Mouse (Mus musculus) hindbrain, embryonic 15.5 days (tissue): Measurements from ENCODE around the gene Rph3al. TPM values are rescaled to one million over a fixed set of nuclear protein-coding genes. Genes with fewer than 3 reads are reported as not detected.

ENCODE experiments used
- ATAC-seq: fragments of 200-750 bp; cut with Nextera tagmentation; 2 replicates; pipeline ENCODE4 v1.8.0; 2017; ENCODE audit warnings: low read depth, moderate number of reproducible peaks, moderate TSS enrichment; ENCODE audit not compliant: low FRiP score
- H3K27ac ChIP-seq: fragments of 300-500 bp; sonication (generic); replicated peaks from 2 replicates; pipeline ENCODE4 v1.5.1; 2015; ENCODE audit warnings: mild to moderate bottlenecking, inconsistent platforms
- H3K27me3 ChIP-seq: fragments of 300-500 bp; sonication (generic); 2 replicates; pipeline ENCODE4 v1.6.1; 2015; ENCODE audit warnings: control low read depth, inconsistent platforms
- H3K36me3 ChIP-seq: fragments of 300-500 bp; sonication (generic); 2 replicates; pipeline ENCODE4 v1.6.1; 2015; ENCODE audit warnings: control low read depth, inconsistent platforms
- H3K4me1 ChIP-seq: fragments of 300-500 bp; sonication (generic); replicated peaks from 2 replicates; pipeline ENCODE4 v1.6.1; 2015; ENCODE audit warnings: control low read depth, inconsistent platforms
- H3K4me2 ChIP-seq: fragments of 300-500 bp; sonication (generic); 2 replicates; pipeline ENCODE4 v1.6.1; 2015; ENCODE audit warnings: moderate library complexity, mild to moderate bottlenecking, inconsistent platforms
- H3K4me3 ChIP-seq: fragments of 300-500 bp; sonication (generic); 2 replicates; pipeline ENCODE4 v1.5.1; 2015; ENCODE audit warnings: mild to moderate bottlenecking, inconsistent platforms
- H3K9ac ChIP-seq: fragments of 300-500 bp; sonication (generic); 2 replicates; pipeline ENCODE4 v1.6.1; 2015; ENCODE audit warnings: inconsistent platforms
- H3K9me3 ChIP-seq: fragments of 300-500 bp; sonication (generic); 2 replicates; pipeline ENCODE4 v1.6.1; 2016; ENCODE audit warnings: control low read depth, inconsistent platforms
- WGBS: fragments of 180-500 bp; shearing (Covaris S2); methylation state at CpG from one replicate; pipeline ENCODE4 v1.1.7; 2015; 5-methylcytosine and 5-hydroxymethylcytosine counted together
- polyA plus RNA-seq: library from polyadenylated mRNA; unstranded; fragments of >200 nt; fragmentation: Nextera tagmentation; extraction: Ambion mirVana; gene quantifications from 2 replicates; pipeline ENCODE4 v1.2.1, GENCODE M21; 2015

The Rph3al gene
- polyA plus RNA-seq, 1 experiment from 2014 or later: 3.1 TPM

DNA sequence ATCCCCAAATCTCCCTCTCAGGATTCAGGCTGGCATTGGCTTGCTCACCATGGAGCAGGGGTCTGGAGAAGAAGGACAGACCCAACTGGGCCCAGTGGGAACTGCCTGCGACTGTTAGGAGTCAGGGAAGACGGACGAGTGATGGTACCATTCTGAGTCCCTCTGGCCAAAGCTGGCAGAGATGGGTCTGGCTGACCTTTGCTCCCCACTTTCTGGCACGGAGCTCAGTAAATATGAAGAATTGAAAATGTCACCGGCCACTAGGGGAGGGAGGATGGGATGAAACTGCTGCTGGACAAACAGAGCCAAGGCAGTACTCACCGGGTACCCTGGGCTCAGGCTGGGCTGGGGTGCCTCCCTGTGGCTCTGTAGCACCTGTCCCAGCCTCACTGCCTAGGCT lies 105.1 kb downstream of the Rph3al start:
- H3K27me3 ChIP-seq: no peaks in the 10 kb centered on the region
- H3K4me1 ChIP-seq: no peaks in the 10 kb centered on the region
- no peak overlapping the region for H3K9ac ChIP-seq
- H3K4me3 ChIP-seq: no peak overlapping the region
- WGBS: 83% methylated on average over 6 of the region's 6 CpGs
- no peak overlapping the region for H3K27ac ChIP-seq
- ATAC-seq: no peak
- H3K4me2 ChIP-seq: no peak overlapping the region
- no peaks in the 10 kb centered on the region for H3K36me3 ChIP-seq
- H3K9me3 ChIP-seq: no peaks in the 10 kb centered on the region

GRCm38 (mm10) chr11:75830386-75830785 lies 107.8 kb downstream of the Rph3al start:
- Histone ChIP-seq H3K27me3 (no peaks in the 10 kb centered on the region), H3K4me2 (no peak overlapping the region), H3K4me1 (no peaks in the 10 kb centered on the region), H3K36me3 (no peaks in the 10 kb centered on the region), H3K9ac (no peak overlapping the region), H3K27ac (no peak overlapping the region), H3K4me3 (no peak overlapping the region), H3K9me3 (no peaks in the 10 kb centered on the region)
- WGBS: 91% methylated on average over 3 of the region's 3 CpGs
- ATAC-seq: no peak

DNA sequence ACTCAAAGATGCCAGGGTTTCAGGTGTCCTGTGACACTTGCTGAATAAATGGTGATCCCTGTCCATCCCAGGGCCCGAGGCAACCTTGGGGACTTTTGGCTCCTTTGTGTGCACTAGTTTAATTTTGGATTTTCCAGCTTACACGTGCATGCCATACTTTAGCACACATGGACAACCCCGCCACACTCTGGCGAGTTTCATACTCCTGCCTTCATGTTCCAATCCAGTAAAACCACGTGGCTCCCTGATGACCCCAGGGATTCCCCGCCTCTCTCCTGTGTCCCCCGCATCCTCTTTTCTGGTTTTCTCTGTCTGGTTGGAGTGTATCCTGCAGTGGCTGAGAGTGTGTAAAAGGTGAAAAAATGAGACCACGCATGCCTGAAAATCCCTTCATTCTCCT lies 110.8 kb downstream of the Rph3al start:
- Histone ChIP-seq H3K4me1 (no peaks in the 10 kb centered on the region), H3K9me3 (no peaks in the 10 kb centered on the region), H3K4me3 (no peak overlapping the region), H3K27me3 (no peaks in the 10 kb centered on the region), H3K27ac (no peak overlapping the region), H3K36me3 (no peaks in the 10 kb centered on the region), H3K4me2 (no peak overlapping the region), H3K9ac (no peak overlapping the region)
- WGBS: 87% methylated on average over 8 of the region's 8 CpGs
- ATAC-seq: no peak

DNA sequence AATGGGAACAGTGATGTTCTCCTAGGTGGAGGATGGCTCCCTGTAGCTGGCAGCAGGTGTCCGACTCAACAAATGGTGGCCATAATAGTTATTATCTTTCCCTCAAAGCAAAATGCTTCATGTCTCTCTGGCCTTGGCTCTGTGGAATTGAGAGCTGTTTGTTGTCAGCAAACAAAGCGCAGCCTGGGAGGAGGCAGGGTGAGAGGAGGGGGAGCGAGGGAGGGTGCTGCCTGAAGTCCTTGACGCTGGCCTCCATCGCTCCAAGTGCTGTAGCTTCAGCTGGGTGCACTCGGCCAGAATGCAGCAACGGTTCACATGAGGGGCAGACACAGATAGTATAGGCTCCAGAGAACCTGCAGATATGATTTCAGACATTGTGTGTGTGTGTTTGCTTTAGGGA lies 114.7 kb downstream of the Rph3al start:
- Histone ChIP-seq H3K4me2 (no peak overlapping the region), H3K27me3 (no peaks in the 10 kb centered on the region), H3K4me3 (no peak overlapping the region), H3K9me3 (no peaks in the 10 kb centered on the region), H3K27ac (no peak overlapping the region), H3K9ac (no peak overlapping the region), H3K36me3 (no peaks in the 10 kb centered on the region), H3K4me1 (no peaks in the 10 kb centered on the region)
- no peak for ATAC-seq
- WGBS: 57% methylated on average over 7 of the region's 7 CpGs

DNA sequence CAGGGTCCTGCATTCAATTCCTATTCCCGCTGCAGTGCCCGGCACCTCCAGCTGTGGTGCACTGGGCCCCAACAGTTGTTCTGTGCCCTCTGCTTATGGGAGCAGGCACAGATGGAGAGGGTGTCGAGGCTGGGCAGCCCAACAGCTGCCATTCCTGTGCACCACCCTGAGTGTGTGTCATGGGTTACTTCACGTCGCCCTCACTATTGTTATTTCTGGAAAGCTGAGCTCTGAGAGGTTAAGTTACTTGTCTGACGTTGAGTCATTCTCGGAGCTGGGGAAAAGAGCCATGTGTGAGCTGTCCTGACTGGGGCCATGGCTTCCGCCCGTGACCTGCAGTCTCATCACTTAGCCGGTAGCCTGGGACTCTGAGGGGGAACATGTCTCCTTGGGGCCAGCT lies 125.1 kb downstream of the Rph3al start:
- no peak overlapping the region for H3K4me3 ChIP-seq
- H3K9me3 ChIP-seq: no peaks in the 10 kb centered on the region
- no peak overlapping the region for H3K9ac ChIP-seq
- 0 out of 2 replicates have a peak, but pooled peaks cover 10% of the 10 kb centered on the region for H3K4me1 ChIP-seq
- WGBS: 66% methylated on average over 10 of the region's 10 CpGs
- H3K36me3 ChIP-seq: no peaks in the 10 kb centered on the region
- ATAC-seq: no peak
- no peak overlapping the region for H3K27ac ChIP-seq
- H3K27me3 ChIP-seq: no peaks in the 10 kb centered on the region
- H3K4me2 ChIP-seq: no peak overlapping the region

- Histone ChIP-seq H3K9ac (no peak overlapping the region), H3K4me1 (0 out of 2 replicates have a peak, but pooled peaks cover 6% of the 10 kb centered on the region), H3K4me2 (no peak overlapping the region), H3K27ac (peak overlapping the region; percentile 22; the same call in 1 of the 2 replicates), H3K27me3 (no peaks in the 10 kb centered on the region), H3K36me3 (no peaks in the 10 kb centered on the region), H3K4me3 (no peak overlapping the region), H3K9me3 (no peaks in the 10 kb centered on the region)
- ATAC-seq: no peak
- WGBS: 40% methylated on average over 3 of the region's 3 CpGs
Measured at GRCm38 (mm10) chr11:75811900-75812299, 126.3 kb downstream of the Rph3al start.

- WGBS: 93% methylated on average over 3 of the region's 3 CpGs
Measured at GRCm38 (mm10) chr11:75810526-75810925, 127.7 kb downstream of the Rph3al start.

GRCm38 (mm10) chr11:75807486-75807885 lies 130.7 kb downstream of the Rph3al start:
- Histone ChIP-seq H3K27me3 (no peaks in the 10 kb centered on the region; the same call in 1 of the 2 replicates), H3K36me3 (no peaks in the 10 kb centered on the region), H3K9me3 (no peaks in the 10 kb centered on the region), H3K4me1 (0 out of 2 replicates have a peak, but pooled peaks cover 5% of the 10 kb centered on the region), H3K9ac (no peak overlapping the region), H3K27ac (no peak overlapping the region), H3K4me3 (no peak overlapping the region), H3K4me2 (no peak overlapping the region)
- ATAC-seq: no peak
- WGBS: 32% methylated on average over 5 of the region's 5 CpGs

More at GRCm38 (mm10) chr11:75810526-75810925, 127.7 kb downstream of the Rph3al start:
- no peak overlapping the region for H3K4me2 ChIP-seq
- H3K9ac ChIP-seq: no peak overlapping the region
- ATAC-seq: no peak
- H3K4me1 ChIP-seq: 0 out of 2 replicates have a peak, but pooled peaks cover 5% of the 10 kb centered on the region
- H3K36me3 ChIP-seq: no peaks in the 10 kb centered on the region
- no peaks in the 10 kb centered on the region for H3K9me3 ChIP-seq
- H3K4me3 ChIP-seq: no peak overlapping the region
- H3K27ac ChIP-seq: no peak overlapping the region
- no peaks in the 10 kb centered on the region; the same call in 1 of the 2 replicates for H3K27me3 ChIP-seq

- no peaks in the 10 kb centered on the region for H3K36me3 ChIP-seq
- no peak overlapping the region for H3K9ac ChIP-seq
- H3K9me3 ChIP-seq: no peaks in the 10 kb centered on the region
- no peak overlapping the region for H3K27ac ChIP-seq
- H3K4me2 ChIP-seq: no peak overlapping the region
- no peak for ATAC-seq
- peaks cover 14% of the 10 kb centered on the region for H3K27me3 ChIP-seq
- 80% methylated on average over 7 of the region's 7 CpGs for WGBS
- 0 out of 2 replicates have a peak, but pooled peaks cover 8% of the 10 kb centered on the region for H3K4me1 ChIP-seq
- H3K4me3 ChIP-seq: no peak overlapping the region
Measured at GRCm38 (mm10) chr11:75801771-75802550, 136.3 kb downstream of the Rph3al start.

DNA sequence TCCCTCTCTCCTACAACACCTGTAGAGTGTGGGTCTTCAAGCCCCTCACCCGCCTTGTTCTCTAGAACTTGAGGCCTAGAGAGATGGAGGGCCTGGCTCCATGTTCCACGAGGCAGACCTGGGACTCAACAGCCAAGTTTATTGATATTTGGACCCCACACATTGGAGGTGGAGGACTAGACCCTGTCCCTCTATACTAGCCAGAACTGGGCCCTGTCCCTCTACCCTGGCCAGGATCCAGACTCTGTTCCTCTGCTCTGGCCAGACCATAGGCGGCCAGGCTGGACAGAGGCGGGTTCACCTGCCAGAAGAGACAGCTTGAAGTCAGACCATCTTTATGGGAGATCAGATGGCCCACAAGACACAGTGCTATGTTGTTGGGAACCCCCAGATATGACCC lies 136.9 kb downstream of the Rph3al start:
- no peak for ATAC-seq
- 83% methylated on average over 4 of the region's 4 CpGs for WGBS

DNA sequence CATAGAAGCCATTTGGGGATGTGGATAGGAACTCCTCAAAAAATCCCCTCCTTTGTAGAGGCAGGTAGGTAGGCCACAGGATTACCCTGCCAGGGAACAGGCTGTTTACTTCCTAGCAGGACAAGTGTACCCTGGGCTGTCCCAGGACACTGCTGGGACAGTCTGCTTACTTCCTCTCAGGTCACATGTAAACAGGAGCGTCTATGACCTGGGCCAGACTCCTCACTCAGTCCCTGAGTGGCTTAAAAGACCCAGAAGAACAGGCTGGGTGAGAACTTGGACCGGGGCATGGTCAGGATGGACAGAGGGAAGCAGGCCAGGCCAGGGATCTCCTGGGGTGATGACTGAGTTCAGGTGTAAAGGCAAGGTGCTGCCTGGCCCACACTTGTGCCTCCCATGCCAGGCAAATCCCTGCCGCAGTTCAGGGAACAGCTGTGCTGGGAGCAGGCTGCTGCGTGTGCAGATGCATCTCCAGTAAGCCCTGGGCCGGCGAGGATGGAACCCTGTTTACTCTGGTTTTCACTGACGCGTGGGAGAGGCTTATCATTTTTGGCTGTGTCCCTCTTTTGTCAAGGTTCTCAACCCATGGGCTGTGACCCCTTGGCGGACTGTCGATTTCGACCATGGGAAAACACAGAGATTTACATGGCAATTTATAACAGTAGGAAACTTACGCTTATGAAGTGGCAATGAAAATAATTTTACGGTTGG lies 141.5 kb downstream of the Rph3al start:
- H3K4me3 ChIP-seq: peak overlapping the region; percentile 53
- peaks cover 39% of the 10 kb centered on the region for H3K4me1 ChIP-seq
- peaks cover 47% of the 10 kb centered on the region for H3K27me3 ChIP-seq
- no peaks in the 10 kb centered on the region for H3K36me3 ChIP-seq
- WGBS: 66% methylated on average over 13 of the region's 13 CpGs
- no peaks in the 10 kb centered on the region for H3K9me3 ChIP-seq
- peak overlapping the region; percentile 67 for H3K4me2 ChIP-seq
- H3K9ac ChIP-seq: peak overlapping the region; percentile 31
- no peak overlapping the region for H3K27ac ChIP-seq
- ATAC-seq: peak; percentile 16; the same call in 1 of the 2 replicates

More for the DNA sequence above, 136.9 kb downstream of the Rph3al start:
- H3K9ac ChIP-seq: no peak overlapping the region
- peaks cover 20% of the 10 kb centered on the region for H3K27me3 ChIP-seq
- no peaks in the 10 kb centered on the region for H3K36me3 ChIP-seq
- no peaks in the 10 kb centered on the region for H3K9me3 ChIP-seq
- peaks cover 12% of the 10 kb centered on the region; the same call in 1 of the 2 replicates for H3K4me1 ChIP-seq
- H3K4me3 ChIP-seq: no peak overlapping the region
- no peak overlapping the region for H3K4me2 ChIP-seq
- no peak overlapping the region for H3K27ac ChIP-seq

- Histone ChIP-seq H3K4me1 (peaks cover 36% of the 10 kb centered on the region), H3K4me3 (peak within 1 kb of the TSS; percentile 53), H3K9me3 (no peaks in the 10 kb centered on the region), H3K27me3 (peaks cover 50% of the 10 kb centered on the region), H3K9ac (peak within 1 kb of the TSS; percentile 31), H3K36me3 (no peaks in the 10 kb centered on the region), H3K4me2 (peak within 1 kb of the TSS; percentile 67), H3K27ac (no peak within 1 kb of the TSS)
- ATAC-seq: peak; percentile 90
- WGBS: 2% methylated on average over 37 of the region's 37 CpGs
Measured at GRCm38 (mm10) chr11:75796029-75796445, 142.2 kb downstream of the Rph3al start, which contains the start of gene Doc2b. Gene Doc2b (minus strand): TSS chr11:75796049.
